Mouse (Mus musculus): ENCODE results near the gene Morc2a. TPM values are rescaled to one million over a fixed set of nuclear protein-coding genes. Genes with fewer than 3 reads are reported as not detected.

The Morc2a gene
- polyA plus RNA-seq, 1 experiment from 2014 or later, result 50.5 TPM

DNA sequence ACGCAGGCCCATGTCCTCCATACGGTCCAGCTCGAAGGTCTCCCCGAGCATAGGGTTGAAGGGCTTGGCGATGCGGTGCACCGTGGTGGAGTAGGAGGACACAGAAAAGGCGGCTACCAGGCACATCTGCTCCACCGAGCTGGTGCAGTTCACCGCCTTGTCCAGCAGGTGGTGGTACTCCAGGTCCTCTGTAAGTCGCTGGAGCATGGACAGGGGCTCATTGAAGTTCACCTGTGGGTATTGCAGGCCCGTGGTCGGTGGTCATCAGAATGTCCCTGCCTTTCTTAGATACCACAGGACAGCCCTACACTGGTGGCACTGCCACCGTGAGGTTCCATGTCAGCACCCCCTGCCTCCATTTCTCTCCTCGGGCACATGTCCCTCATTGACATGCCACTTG lies 65.5 kb downstream of the Morc2a start:
- Histone ChIP-seq H3K4me3 (replicated peaks) (no peak overlapping the region), H3K36me3 (no peaks in the 10 kb centered on the region), H3K27me3 (no peaks in the 10 kb centered on the region), H3K9me3 (no peaks in the 10 kb centered on the region), H3K9ac (replicated peaks) (no peak overlapping the region), H3K27ac (no peak overlapping the region), H3K4me2 (no peak overlapping the region), H3K4me1 (replicated peaks) (no peaks in the 10 kb centered on the region)
- 35% methylated on average over 15 of the region's 15 CpGs for WGBS
- no peak for ATAC-seq (ENCODE audit: insufficient number of reproducible peaks, insufficient read depth, low FRiP score, low TSS enrichment, low read depth)

DNA sequence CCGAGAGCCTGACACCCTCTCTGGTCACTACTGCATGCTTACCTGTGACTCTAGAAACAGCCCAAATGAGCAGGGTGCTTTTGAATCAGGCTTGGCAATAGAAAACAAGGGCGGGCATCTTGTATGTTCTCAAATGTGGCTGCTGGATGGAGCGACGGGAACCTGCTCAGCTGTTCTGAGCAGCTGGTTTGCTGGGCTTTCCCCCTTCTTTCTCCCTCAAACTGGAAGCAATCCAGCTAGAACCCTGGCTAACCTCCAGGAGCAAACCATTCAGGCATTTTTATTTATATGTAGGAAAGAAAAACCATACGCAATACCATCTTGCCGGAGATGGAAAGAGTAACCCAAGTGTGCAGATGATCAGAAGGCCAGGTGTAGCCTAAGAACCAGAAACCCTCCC lies 67.7 kb downstream of the Morc2a start:
- WGBS, result 86% methylated on average over 6 of the region's 6 CpGs
- H3K27ac ChIP-seq, result no peak overlapping the region
- H3K4me3 ChIP-seq (replicated peaks), result no peak overlapping the region
- ATAC-seq (ENCODE audit: insufficient number of reproducible peaks, insufficient read depth, low FRiP score, low TSS enrichment, low read depth), result no peak
- no peaks in the 10 kb centered on the region for H3K4me1 ChIP-seq (replicated peaks)
- no peaks in the 10 kb centered on the region for H3K9me3 ChIP-seq
- no peak overlapping the region for H3K9ac ChIP-seq (replicated peaks)
- H3K36me3 ChIP-seq, result no peaks in the 10 kb centered on the region
- no peaks in the 10 kb centered on the region for H3K27me3 ChIP-seq
- no peak overlapping the region for H3K4me2 ChIP-seq

DNA sequence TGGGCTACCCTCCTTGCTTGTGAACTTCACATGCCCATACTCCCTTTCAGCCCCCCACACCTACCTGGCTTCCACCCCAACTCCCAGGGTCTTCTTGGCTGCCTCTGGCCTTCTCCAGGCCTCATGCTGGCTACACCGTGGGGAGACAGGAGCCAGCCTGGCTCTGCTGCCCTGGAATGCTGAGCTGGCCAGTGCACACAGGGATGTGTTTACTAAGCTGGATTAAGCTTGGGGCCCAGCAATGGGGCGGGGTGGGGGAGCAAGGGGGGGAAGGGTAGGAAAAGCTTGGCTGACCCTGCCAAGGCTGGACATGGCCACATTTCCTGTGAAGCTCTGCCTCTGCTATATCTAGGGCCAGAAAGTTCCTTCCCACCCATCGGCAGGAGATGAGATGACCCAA lies 73.0 kb downstream of the Morc2a start:
- 59% methylated on average over 3 of the region's 3 CpGs for WGBS
- Histone ChIP-seq H3K4me3 (replicated peaks) (no peak overlapping the region), H3K4me2 (no peak overlapping the region), H3K36me3 (no peaks in the 10 kb centered on the region), H3K9ac (replicated peaks) (no peak overlapping the region), H3K27ac (no peak overlapping the region), H3K4me1 (replicated peaks) (no peaks in the 10 kb centered on the region), H3K9me3 (no peaks in the 10 kb centered on the region), H3K27me3 (no peaks in the 10 kb centered on the region)
- ATAC-seq (ENCODE audit: insufficient number of reproducible peaks, insufficient read depth, low FRiP score, low TSS enrichment, low read depth), result no peak

DNA sequence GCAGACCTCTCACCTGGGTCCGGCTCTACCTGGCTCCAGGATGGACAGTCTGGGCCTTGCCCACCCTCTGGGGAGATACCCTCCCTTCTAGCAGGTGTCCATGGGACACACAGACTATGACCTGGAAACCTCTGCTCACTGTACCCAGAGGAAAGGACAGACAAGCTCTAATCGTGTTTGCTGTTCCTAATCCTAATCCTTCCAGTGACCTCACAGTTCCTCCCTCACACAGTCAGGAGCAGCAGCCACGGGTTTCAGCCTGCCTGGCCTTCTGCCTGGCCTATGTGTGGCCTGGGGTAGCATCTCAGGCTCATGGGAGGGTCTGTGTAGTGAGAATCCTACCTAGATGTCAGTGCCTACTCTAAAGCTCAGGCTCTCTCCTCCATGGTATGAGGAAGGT lies 73.9 kb downstream of the Morc2a start:
- no peak for ATAC-seq (ENCODE audit: insufficient number of reproducible peaks, insufficient read depth, low FRiP score, low TSS enrichment, low read depth)
- H3K27me3 ChIP-seq, result no peaks in the 10 kb centered on the region
- H3K9ac ChIP-seq (replicated peaks), result no peak overlapping the region
- no peak overlapping the region for H3K27ac ChIP-seq
- no peaks in the 10 kb centered on the region for H3K36me3 ChIP-seq
- no peaks in the 10 kb centered on the region for H3K4me1 ChIP-seq (replicated peaks)
- 65% methylated on average over 3 of the region's 3 CpGs for WGBS
- H3K4me3 ChIP-seq (replicated peaks), result no peak overlapping the region
- no peak overlapping the region for H3K4me2 ChIP-seq
- H3K9me3 ChIP-seq, result no peaks in the 10 kb centered on the region

DNA sequence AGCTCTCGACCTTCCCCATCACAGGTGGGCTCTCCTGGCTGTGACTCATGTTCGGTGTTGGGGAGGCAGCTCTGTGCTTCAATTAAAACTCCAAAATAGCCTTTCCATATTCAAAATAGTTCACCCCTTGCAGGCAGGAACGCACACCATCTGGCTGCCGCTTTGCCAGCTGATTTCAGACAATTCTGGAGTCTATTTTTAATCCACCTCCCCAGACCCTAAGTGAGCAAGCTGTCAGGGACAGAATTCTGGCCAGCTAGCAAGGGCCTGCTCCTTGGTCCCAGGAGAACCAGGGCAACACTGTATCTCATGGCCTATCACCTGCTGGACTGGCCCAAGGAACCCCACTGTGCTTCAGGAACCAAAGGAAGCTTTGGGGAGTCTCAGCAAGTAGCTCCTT lies 74.9 kb downstream of the Morc2a start:
- ATAC-seq (ENCODE audit: insufficient number of reproducible peaks, insufficient read depth, low FRiP score, low TSS enrichment, low read depth), result no peak
- no peaks in the 10 kb centered on the region for H3K27me3 ChIP-seq
- no peak overlapping the region for H3K4me2 ChIP-seq
- no peaks in the 10 kb centered on the region for H3K4me1 ChIP-seq (replicated peaks)
- no peak overlapping the region for H3K9ac ChIP-seq (replicated peaks)
- 73% methylated on average over 4 of the region's 4 CpGs for WGBS
- H3K9me3 ChIP-seq, result no peaks in the 10 kb centered on the region
- no peak overlapping the region for H3K27ac ChIP-seq
- no peaks in the 10 kb centered on the region for H3K36me3 ChIP-seq
- no peak overlapping the region for H3K4me3 ChIP-seq (replicated peaks)

DNA sequence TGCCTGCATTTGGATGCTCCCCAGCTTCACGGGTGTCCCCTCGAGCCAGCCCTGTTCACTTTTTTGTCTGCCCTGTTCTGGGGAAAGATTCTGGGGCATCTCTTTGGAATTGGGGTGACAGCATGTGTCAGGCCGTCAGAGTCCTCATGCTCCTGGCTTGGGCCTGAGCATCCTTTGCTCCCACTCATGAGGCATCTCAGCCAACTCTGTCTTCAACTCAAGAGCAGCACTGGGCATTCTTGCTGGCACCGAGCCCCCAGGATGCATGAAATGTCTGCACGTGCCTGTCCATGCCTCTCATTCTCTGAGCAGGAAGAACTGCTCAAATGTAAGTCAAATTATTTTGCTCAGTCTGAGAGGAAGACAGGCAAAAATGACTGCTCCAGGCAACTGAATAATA lies 75.7 kb downstream of the Morc2a start:
- Histone ChIP-seq H3K36me3 (no peaks in the 10 kb centered on the region), H3K9ac (replicated peaks) (no peak overlapping the region), H3K4me1 (replicated peaks) (0 out of 2 replicates have a peak, but pooled peaks cover under 1% of the 10 kb centered on the region), H3K4me3 (replicated peaks) (no peak overlapping the region), H3K4me2 (no peak overlapping the region), H3K27me3 (no peaks in the 10 kb centered on the region), H3K9me3 (no peaks in the 10 kb centered on the region), H3K27ac (no peak overlapping the region)
- no peak for ATAC-seq (ENCODE audit: insufficient number of reproducible peaks, insufficient read depth, low FRiP score, low TSS enrichment, low read depth)
- WGBS, result 73% methylated on average over 5 of the region's 5 CpGs

DNA sequence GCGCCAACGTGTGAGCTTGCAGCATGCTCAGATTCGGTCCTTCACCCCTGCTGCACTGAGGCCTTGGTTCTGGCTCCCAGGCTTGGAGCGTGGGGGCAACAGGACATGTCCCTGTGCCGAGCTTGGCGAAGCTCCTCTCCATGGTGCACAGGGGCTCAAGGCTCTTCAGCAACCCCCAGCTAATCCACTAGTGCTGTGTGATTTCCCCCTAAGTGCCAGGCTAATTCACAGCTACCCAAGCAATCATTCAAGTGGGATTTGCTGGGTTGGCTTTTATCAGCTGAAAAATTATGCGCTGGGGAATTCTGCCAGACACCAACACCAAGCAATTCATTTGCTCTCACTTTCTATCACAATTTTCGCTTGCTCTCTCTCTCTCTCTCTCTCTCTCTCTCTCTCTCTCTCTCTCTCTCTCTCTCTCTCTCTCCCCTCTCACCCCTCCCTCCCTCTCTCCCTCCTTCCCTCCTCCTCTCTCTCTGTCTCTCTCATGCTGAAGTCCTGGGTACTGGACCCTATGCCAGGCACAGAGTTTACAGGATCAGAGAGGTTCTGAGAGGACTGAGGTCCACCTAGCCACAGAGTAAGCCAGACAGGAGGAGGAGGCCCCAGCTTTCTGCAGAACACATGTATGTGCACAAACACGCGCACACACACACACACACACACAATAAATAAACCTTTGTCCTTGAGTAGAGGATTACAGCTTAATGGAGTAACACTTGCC lies 76.5 kb downstream of the Morc2a start:
- Histone ChIP-seq H3K4me3 (replicated peaks) (no peak overlapping the region), H3K36me3 (no peaks in the 10 kb centered on the region), H3K9ac (replicated peaks) (no peak overlapping the region), H3K9me3 (no peaks in the 10 kb centered on the region), H3K27me3 (no peaks in the 10 kb centered on the region), H3K4me1 (replicated peaks) (0 out of 2 replicates have a peak, but pooled peaks cover 2% of the 10 kb centered on the region), H3K4me2 (no peak overlapping the region), H3K27ac (no peak overlapping the region)
- no peak for ATAC-seq (ENCODE audit: insufficient number of reproducible peaks, insufficient read depth, low FRiP score, low TSS enrichment, low read depth)
- 67% methylated on average over 10 of the region's 10 CpGs for WGBS

DNA sequence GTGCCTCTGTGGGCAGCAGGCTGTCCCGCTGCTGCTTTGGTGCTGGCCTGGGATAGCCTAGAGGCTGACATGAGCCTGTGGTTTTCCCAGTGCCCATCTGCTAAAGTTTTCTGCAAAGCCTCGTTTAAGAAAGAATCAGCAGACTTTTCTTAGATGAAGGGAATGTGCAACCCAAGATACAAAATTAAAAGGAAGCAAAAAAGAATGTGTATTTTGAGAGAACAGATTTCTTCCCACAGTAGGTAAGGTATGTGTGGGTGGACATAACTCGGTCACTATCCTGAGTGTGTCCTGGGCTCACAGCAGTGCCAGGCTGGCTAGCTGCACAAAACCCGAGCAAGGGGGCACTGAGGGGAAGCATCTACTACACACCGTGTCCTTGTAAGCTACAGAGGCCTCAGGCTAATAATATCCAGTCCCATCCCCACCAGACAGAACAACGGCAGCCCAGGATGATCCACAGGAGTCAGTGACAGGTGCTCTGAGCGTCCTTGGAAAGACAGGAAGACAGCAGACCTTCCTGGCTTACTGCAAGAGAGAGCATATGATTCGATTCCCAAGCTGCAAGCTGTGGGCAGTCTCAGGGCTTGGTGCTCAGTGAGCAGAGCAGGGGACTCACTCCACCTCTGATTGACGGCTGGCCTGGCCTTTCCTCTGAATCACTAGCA lies 78.6 kb downstream of the Morc2a start:
- Histone ChIP-seq H3K27ac (no peak overlapping the region), H3K36me3 (no peaks in the 10 kb centered on the region), H3K9me3 (no peaks in the 10 kb centered on the region), H3K27me3 (no peaks in the 10 kb centered on the region), H3K4me1 (replicated peaks) (0 out of 2 replicates have a peak, but pooled peaks cover 2% of the 10 kb centered on the region), H3K9ac (replicated peaks) (no peak overlapping the region), H3K4me3 (replicated peaks) (no peak overlapping the region), H3K4me2 (no peak overlapping the region)
- no peak for ATAC-seq (ENCODE audit: insufficient number of reproducible peaks, insufficient read depth, low FRiP score, low TSS enrichment, low read depth)
- WGBS, result 72% methylated on average over 9 of the region's 9 CpGs

DNA sequence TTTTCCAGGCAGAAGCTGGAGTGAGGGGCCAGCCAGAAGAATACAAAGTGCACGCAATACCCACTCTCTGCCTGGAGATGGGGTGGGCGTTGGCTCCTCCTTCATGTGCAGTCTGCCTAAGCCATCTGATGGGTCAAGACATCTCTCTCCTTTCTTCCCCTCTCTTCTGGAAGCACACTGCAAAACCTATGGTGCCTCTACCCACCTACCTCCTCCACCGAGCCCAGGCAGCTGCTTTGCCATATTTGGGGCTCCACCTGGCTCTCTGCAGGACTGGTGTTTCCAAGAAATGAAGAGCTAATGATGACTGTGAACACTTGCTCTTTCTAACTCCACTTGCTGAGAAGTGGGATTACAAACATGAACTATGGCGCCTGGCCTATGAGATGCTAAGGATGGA lies 82.5 kb downstream of the Morc2a start:
- WGBS, result 83% methylated on average over 4 of the region's 4 CpGs
- no peaks in the 10 kb centered on the region for H3K9me3 ChIP-seq
- no peak overlapping the region for H3K4me2 ChIP-seq
- H3K27me3 ChIP-seq, result no peaks in the 10 kb centered on the region
- H3K9ac ChIP-seq (replicated peaks), result no peak overlapping the region
- H3K36me3 ChIP-seq, result no peaks in the 10 kb centered on the region
- 0 out of 2 replicates have a peak, but pooled peaks cover 2% of the 10 kb centered on the region for H3K4me1 ChIP-seq (replicated peaks)
- ATAC-seq (ENCODE audit: insufficient number of reproducible peaks, insufficient read depth, low FRiP score, low TSS enrichment, low read depth), result no peak
- H3K4me3 ChIP-seq (replicated peaks), result no peak overlapping the region
- H3K27ac ChIP-seq, result no peak overlapping the region

DNA sequence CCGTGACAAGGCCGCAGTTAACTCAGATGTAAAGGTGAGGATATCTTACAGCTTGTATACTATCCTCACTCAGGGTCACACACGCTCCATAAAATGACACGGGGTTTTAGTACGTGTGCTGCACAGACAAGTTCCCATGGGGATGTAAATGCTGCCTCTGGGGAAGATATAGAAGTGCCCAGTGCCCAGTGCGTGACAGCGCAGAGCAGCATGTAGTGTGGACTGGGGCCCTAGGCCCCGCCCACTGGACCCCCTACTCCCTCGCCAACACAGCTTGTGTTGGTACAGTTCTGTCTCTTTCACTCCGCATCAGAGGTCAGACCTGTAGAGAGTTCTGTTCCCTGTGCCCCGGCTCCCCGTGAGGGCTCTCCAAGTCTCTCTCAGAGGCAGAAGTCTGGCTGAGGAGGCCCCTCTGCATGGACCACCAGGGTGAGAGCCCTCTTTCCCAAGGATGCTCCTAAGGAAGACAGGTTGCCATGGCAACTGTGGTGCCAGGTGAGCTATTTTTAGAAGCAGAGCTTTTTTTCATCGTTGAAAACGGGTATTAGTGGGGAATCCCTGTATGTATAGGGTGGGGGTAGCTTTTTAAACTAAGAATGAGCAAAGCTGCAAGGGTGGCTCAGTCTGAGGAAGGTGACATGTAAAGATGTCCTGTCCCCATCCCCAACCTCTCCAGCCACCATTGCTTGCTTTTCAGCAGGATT lies 85.1 kb downstream of the Morc2a start:
- H3K9ac ChIP-seq (replicated peaks), result no peak overlapping the region
- no peak for ATAC-seq (ENCODE audit: insufficient number of reproducible peaks, insufficient read depth, low FRiP score, low TSS enrichment, low read depth)
- no peak overlapping the region for H3K4me3 ChIP-seq (replicated peaks)
- 77% methylated on average over 14 of the region's 14 CpGs for WGBS
- no peaks in the 10 kb centered on the region for H3K36me3 ChIP-seq
- H3K27me3 ChIP-seq, result no peaks in the 10 kb centered on the region
- no peak overlapping the region for H3K4me2 ChIP-seq
- H3K4me1 ChIP-seq (replicated peaks), result 0 out of 2 replicates have a peak, but pooled peaks cover 2% of the 10 kb centered on the region
- no peak overlapping the region for H3K27ac ChIP-seq
- H3K9me3 ChIP-seq, result no peaks in the 10 kb centered on the region

DNA sequence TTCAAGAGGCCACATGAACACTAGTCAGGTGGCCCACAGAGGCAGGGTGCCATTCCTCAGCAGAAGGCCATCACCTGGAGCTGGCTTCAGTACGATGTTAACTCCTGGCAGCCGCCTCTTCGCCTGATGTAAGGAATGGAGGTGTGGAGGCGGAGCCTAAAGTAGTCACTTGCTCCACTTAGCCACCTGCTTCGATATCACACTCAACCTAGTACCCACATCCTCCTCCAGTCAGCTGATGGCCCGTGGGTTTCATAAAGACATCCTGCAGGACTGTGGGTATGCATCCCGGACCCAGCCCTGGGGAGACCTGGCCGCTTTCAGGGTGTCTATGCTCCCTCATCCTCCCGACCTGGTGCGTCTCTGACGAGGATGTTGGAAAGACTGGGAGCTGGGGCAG lies 86.7 kb downstream of the Morc2a start:
- H3K4me3 ChIP-seq (replicated peaks), result no peak overlapping the region
- no peak overlapping the region for H3K27ac ChIP-seq
- H3K36me3 ChIP-seq, result no peaks in the 10 kb centered on the region
- H3K9me3 ChIP-seq, result no peaks in the 10 kb centered on the region
- H3K4me2 ChIP-seq, result no peak overlapping the region
- H3K9ac ChIP-seq (replicated peaks), result no peak overlapping the region
- 81% methylated on average over 11 of the region's 11 CpGs for WGBS
- no peaks in the 10 kb centered on the region for H3K4me1 ChIP-seq (replicated peaks)
- ATAC-seq (ENCODE audit: insufficient number of reproducible peaks, insufficient read depth, low FRiP score, low TSS enrichment, low read depth), result no peak
- H3K27me3 ChIP-seq, result no peaks in the 10 kb centered on the region
